Mouse (Mus musculus) intestine, embryonic 15.5 days (tissue): ENCODE measurements around the gene Ndufa3. TPM values are rescaled to one million over a fixed set of nuclear protein-coding genes. Genes with fewer than 3 reads are reported as not detected.

Source experiments
- ATAC-seq: fragments of 200-750 bp; cut with Nextera tagmentation; 2 replicates; pipeline ENCODE4 v1.8.0; 2017; ENCODE audit warnings: moderate TSS enrichment, moderate library complexity
- H3K27ac ChIP-seq: fragments of 300-500 bp; sonication (generic); 2 replicates; pipeline ENCODE4 v1.5.1; 2015; ENCODE audit warnings: mild to moderate bottlenecking, inconsistent platforms
- H3K27me3 ChIP-seq: fragments of 300-500 bp; sonication (generic); replicated peaks from 2 replicates; pipeline ENCODE4 v1.6.1; 2015; ENCODE audit warnings: inconsistent platforms
- H3K36me3 ChIP-seq: fragments of 300-500 bp; sonication (generic); 2 replicates; pipeline ENCODE4 v1.6.1; 2015; ENCODE audit warnings: inconsistent platforms
- H3K4me1 ChIP-seq: fragments of 300-500 bp; sonication (generic); replicated peaks from 2 replicates; pipeline ENCODE4 v1.6.1; 2015; ENCODE audit warnings: inconsistent platforms
- H3K4me2 ChIP-seq: fragments of 300-500 bp; sonication (generic); replicated peaks from 2 replicates; pipeline ENCODE4 v1.6.1; 2015; ENCODE audit warnings: mild to moderate bottlenecking, inconsistent platforms
- H3K4me3 ChIP-seq: fragments of 300-500 bp; sonication (generic); replicated peaks from 2 replicates; pipeline ENCODE4 v1.5.1; 2015; ENCODE audit warnings: inconsistent platforms
- H3K9ac ChIP-seq: fragments of 300-500 bp; sonication (generic); 2 replicates; pipeline ENCODE4 v1.6.1; 2015; ENCODE audit warnings: inconsistent platforms
- H3K9me3 ChIP-seq: fragments of 300-500 bp; sonication (generic); 2 replicates; pipeline ENCODE4 v1.6.1; 2016; ENCODE audit warnings: inconsistent platforms
- WGBS: fragments of 180-500 bp; shearing (Covaris S2); methylation state at CpG from one replicate; pipeline ENCODE4 v1.1.7; 2015; 5-methylcytosine and 5-hydroxymethylcytosine counted together
- polyA plus RNA-seq: library from polyadenylated mRNA; unstranded; fragments of >200 nt; fragmentation: Nextera tagmentation; extraction: Ambion mirVana; gene quantifications from 2 replicates; pipeline ENCODE4 v1.2.1, GENCODE M21; 2015

The Ndufa3 gene
- polyA plus RNA-seq, 1 experiment from 2014 or later: 486 TPM

- Histone ChIP-seq H3K36me3 (peaks cover 5% of the 10 kb centered on the region), H3K4me3 (peak within 1 kb of the TSS; percentile 80), H3K9ac (no peak within 1 kb of the TSS), H3K9me3 (no peaks in the 10 kb centered on the region), H3K27me3 (no peaks in the 10 kb centered on the region), H3K4me1 (0 out of 2 replicates have a peak, but pooled peaks cover 5% of the 10 kb centered on the region), H3K27ac (no peak within 1 kb of the TSS), H3K4me2 (peak within 1 kb of the TSS; percentile 68)
- 77% methylated on average over 4 of the region's 4 CpGs for WGBS
- ATAC-seq: no peak
These were observed 1.1 kb upstream of the Ndufa3 start, which contains the start of gene Oscar for GRCm38 (mm10) chr7:3616057-3616388. TSS of gene Oscar (minus strand) at chr7:3616157.

DNA sequence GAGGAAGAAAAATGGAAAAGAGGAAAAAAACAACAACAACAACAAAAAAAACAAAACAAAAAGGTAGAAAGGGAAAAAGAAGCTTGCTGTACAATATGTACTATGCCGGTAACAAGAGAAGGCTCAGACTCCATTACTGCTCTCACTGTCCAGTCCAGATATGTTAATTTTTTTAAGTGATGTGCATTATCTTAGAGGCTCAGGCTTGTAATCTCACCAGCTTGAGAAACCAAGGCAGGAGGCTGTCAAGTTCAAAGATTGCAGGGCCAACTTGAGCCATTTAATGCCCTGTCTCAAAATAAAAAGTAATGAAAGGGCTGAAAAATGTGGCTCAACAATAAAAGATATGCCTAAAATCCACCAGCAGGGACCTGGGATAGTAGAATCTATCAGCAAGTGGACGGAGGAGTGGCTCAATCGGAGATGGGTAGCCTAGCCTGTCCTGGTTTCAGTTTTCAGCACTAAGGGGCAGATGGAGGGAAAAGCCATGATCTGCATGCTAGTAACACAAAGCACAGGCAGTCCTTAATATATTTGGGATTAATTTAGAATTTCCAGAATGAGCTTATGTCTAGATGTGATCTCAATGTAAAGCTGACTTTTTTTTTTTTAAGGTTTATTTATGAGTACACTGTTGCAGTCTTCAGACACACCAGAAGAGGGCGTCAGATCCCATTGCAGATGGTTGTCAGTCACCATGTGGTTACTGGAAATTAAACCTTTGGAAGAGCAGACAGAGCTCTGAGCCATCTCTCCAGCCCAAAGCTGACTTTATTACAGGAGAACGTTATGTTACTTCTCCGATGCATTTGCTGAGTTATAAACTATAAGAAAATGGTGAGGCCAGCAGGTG lies 558 bp upstream of the Ndufa3 start:
- 43% methylated on average over 6 of the region's 6 CpGs for WGBS

GRCm38 (mm10) chr7:3629030-3629429 lies 11.9 kb downstream of the Ndufa3 start:
- Histone ChIP-seq H3K27me3 (no peaks in the 10 kb centered on the region), H3K4me3 (peak overlapping the region; percentile 58), H3K27ac (no peak overlapping the region), H3K9me3 (no peaks in the 10 kb centered on the region), H3K4me1 (peaks cover 14% of the 10 kb centered on the region), H3K4me2 (peak overlapping the region; percentile 94), H3K36me3 (0 out of 2 replicates have a peak, but pooled peaks cover 8% of the 10 kb centered on the region), H3K9ac (peak overlapping the region; percentile 64)
- WGBS: 30% methylated on average over 4 of the region's 4 CpGs
- ATAC-seq: peak; percentile 42

More for the DNA sequence above, 558 bp upstream of the Ndufa3 start:
- peak overlapping the region; percentile 68 for H3K4me2 ChIP-seq
- H3K4me1 ChIP-seq: 0 out of 2 replicates have a peak, but pooled peaks cover 5% of the 10 kb centered on the region
- H3K36me3 ChIP-seq: peaks cover 5% of the 10 kb centered on the region
- no peaks in the 10 kb centered on the region for H3K9me3 ChIP-seq
- H3K4me3 ChIP-seq: peak overlapping the region; percentile 80
- peak; percentile 51 for ATAC-seq
- no peak overlapping the region for H3K27ac ChIP-seq
- no peak overlapping the region for H3K9ac ChIP-seq
- no peaks in the 10 kb centered on the region for H3K27me3 ChIP-seq

DNA sequence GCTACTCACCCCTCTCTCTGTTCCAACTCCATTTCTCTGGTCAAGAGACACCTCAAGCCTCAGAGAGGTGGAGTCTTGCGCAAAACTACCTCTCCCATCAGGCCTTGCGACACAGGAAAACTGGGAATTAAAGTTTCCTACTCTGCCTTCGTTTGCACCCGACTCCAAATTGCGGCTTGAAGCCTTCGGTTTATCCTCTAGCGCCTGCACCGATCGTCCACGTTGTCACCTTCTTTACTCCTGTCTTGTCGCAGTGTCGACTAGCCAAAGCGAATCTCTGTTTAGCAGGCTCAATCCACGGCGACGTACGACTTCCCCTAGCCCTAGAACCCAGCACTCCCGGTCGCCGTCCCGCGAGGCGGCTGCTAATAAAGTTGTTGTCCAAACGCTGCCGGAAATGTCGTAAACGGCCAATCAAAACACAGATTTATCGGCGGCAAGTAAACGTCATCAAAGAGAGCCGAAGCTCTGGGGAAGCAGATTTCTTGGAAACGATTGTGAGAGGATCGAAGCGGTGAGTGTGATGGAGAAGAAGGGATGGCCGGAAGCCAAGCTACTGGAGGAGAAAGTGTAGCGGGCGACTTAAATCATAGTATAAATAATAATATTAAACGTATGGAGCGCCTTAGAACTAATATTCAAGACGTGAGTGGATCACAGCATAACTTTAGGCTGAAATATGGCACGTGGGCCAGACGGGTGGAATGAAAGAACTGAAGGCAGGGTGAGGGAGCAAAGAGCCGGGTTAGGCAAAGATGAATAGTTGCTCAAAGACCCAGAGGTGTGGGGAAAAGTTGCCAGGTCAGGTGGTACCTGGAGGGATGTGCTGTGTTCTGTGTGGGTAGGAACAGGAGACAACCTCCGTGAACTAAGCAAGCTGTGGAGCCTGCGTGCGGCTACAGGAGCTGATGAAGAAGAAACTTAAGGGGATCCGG lies 12.6 kb downstream of the Ndufa3 start, which contains the start of the genes Tfpt and Prpf31:
Gene Tfpt, minus strand, starts transcription at position 387 of the 935 bp plus-strand sequence.
Gene Prpf31, plus strand, starts transcription at position 443 of the 935 bp plus-strand sequence.
- under 1% methylated on average over 47 of the region's 47 CpGs for WGBS
- H3K4me2 ChIP-seq: peak within 1 kb of the TSS; percentile 94

DNA sequence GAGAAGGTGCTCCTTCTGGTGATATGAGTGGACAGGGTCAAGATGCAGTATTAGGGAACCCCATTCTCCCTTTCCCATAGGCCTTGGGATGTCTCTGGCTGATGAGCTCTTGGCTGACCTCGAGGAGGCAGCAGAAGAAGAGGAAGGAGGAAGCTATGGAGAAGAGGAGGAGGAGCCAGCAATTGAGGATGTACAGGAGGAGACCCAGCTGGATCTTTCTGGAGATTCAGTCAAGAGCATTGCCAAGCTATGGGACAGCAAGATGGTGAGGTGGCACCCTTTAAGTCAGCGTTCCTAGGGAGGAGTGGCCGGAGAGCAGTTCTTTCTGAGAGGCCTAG lies 13.3 kb downstream of the Ndufa3 start:
- 0 out of 2 replicates have a peak, but pooled peaks have one; percentile 9 for ATAC-seq
- Histone ChIP-seq H3K36me3 (peaks cover 5% of the 10 kb centered on the region; the same call in 1 of the 2 replicates), H3K4me3 (peak overlapping the region; percentile 58), H3K27me3 (no peaks in the 10 kb centered on the region), H3K9ac (peak overlapping the region; percentile 63), H3K4me2 (peak overlapping the region; percentile 82), H3K9me3 (no peaks in the 10 kb centered on the region), H3K4me1 (peaks cover 14% of the 10 kb centered on the region), H3K27ac (no peak overlapping the region)
- WGBS: 62% methylated on average over 3 of the region's 3 CpGs

More for the DNA sequence above, 12.6 kb downstream of the Ndufa3 start, which contains the start of the genes Tfpt and Prpf31:
- H3K27ac ChIP-seq: peak within 1 kb of the TSS; percentile 76
- H3K4me3 ChIP-seq: peak within 1 kb of the TSS; percentile 58
- peak within 1 kb of the TSS; percentile 64 for H3K9ac ChIP-seq
- no peaks in the 10 kb centered on the region for H3K27me3 ChIP-seq
- no peaks in the 10 kb centered on the region for H3K9me3 ChIP-seq
- peaks cover 14% of the 10 kb centered on the region for H3K4me1 ChIP-seq
- H3K36me3 ChIP-seq: peaks cover 5% of the 10 kb centered on the region; the same call in 1 of the 2 replicates
- peak; percentile 95 for ATAC-seq

GRCm38 (mm10) chr7:3643412-3643811 lies 26.2 kb downstream of the Ndufa3 start:
- H3K4me2 ChIP-seq: no peak overlapping the region
- H3K4me1 ChIP-seq: peaks cover 25% of the 10 kb centered on the region
- H3K4me3 ChIP-seq: no peak overlapping the region
- 68% methylated on average over 5 of the region's 5 CpGs for WGBS
- no peaks in the 10 kb centered on the region for H3K9me3 ChIP-seq
- H3K27ac ChIP-seq: no peak overlapping the region
- no peak overlapping the region for H3K9ac ChIP-seq
- no peaks in the 10 kb centered on the region for H3K27me3 ChIP-seq
- ATAC-seq: no peak
- H3K36me3 ChIP-seq: peaks cover 16% of the 10 kb centered on the region

- Histone ChIP-seq H3K4me3 (peak overlapping the region; percentile 97), H3K27me3 (no peaks in the 10 kb centered on the region), H3K27ac (peak overlapping the region; percentile 77), H3K4me2 (peak overlapping the region; percentile 70), H3K4me1 (peaks cover 27% of the 10 kb centered on the region), H3K9ac (no peak overlapping the region), H3K9me3 (no peaks in the 10 kb centered on the region), H3K36me3 (peaks cover 15% of the 10 kb centered on the region)
- no peak for ATAC-seq
- 19% methylated on average over 9 of the region's 9 CpGs for WGBS
These were observed 26.7 kb downstream of the Ndufa3 start for GRCm38 (mm10) chr7:3643843-3644242.

GRCm38 (mm10) chr7:3644348-3644671 lies 27.1 kb downstream of the Ndufa3 start:
- peak overlapping the region; percentile 77 for H3K27ac ChIP-seq
- H3K4me2 ChIP-seq: peak overlapping the region; percentile 70
- H3K9ac ChIP-seq: no peak overlapping the region
- H3K4me3 ChIP-seq: peak overlapping the region; percentile 97
- ATAC-seq: no peak
- no peaks in the 10 kb centered on the region for H3K27me3 ChIP-seq
- 0% methylated on average over 11 of the region's 11 CpGs for WGBS
- H3K9me3 ChIP-seq: no peaks in the 10 kb centered on the region
- peaks cover 27% of the 10 kb centered on the region for H3K4me1 ChIP-seq
- H3K36me3 ChIP-seq: peaks cover 12% of the 10 kb centered on the region

DNA sequence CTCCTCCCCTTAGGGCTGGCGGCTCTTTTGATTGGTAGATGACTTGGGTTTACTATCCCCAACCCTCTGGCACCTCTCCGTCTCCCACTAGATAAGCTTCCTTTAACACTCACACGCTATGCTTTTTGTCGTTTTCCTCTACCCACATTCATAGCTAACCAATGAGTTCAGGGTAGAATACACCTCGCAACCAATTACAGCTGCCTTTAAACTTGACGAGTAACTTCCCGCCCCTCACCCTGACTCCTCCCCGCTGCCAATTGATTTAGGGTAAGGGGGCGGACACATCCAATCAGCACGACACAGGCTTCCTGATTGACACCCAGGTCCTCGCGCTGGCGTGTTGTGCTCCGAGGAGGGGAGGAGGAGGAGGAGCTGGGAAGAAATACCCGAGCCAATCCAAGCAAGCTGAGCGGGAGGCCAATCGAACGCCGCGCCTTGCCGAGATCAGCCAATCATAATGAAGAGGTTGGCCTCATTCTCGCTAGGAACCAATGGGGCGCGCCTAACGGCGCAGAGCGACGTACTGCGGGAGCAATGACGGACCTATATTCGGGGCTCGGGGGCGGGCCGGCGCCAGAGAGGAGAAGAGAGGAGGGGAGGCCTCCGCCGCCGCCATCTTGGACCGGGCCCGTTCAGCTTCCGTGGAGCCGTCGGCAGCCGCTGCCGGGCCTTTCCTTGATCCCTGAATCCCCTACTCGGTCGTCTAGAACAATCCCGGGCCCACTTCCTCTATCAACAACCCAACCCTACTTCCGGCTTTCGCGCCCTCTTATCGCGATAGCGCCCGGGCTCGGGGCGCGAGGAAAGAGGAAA lies 27.7 kb downstream of the Ndufa3 start, which contains the start of gene Cnot3:
Gene Cnot3, plus strand, starts transcription at position 597 of the 816 bp plus-strand sequence.
- WGBS: under 1% methylated on average over 57 of the region's 58 CpGs
- Histone ChIP-seq H3K36me3 (peaks cover 6% of the 10 kb centered on the region), H3K9ac (peak within 1 kb of the TSS; percentile 99), H3K4me3 (peak within 1 kb of the TSS; percentile 97), H3K9me3 (no peaks in the 10 kb centered on the region), H3K4me1 (peaks cover 27% of the 10 kb centered on the region), H3K27ac (peak within 1 kb of the TSS; percentile 99), H3K27me3 (no peaks in the 10 kb centered on the region), H3K4me2 (peak within 1 kb of the TSS; percentile 81)
- peak; percentile 98 for ATAC-seq

DNA sequence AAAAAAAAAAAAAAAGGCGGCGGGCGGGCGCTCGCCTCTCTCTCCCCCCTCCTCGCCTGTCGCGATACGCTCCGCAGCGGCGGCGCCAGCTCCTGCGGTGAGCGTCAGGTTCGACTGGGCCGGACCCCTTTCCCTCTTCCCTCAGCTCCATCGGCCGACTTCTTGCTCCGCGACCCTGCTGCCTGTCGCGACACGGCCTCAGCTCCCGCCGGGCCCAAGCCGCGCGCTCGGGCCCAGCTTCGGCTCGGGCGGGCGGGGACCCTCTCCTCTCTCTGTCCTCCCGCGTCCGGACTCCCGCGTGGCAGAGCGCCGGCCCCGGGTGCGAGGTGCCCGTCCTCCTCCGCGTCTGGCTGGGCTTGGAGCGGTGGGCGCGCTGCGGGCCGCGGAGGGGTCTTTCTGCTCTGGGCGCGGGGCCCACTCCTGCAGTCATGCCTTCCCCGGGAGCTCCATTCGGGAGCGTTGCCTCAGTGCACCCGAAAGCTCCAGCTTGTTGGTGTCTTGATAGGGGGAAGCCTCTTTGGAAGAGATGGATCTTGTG lies 28.4 kb downstream of the Ndufa3 start:
- H3K9me3 ChIP-seq: no peaks in the 10 kb centered on the region
- peak overlapping the region; percentile 99 for H3K27ac ChIP-seq
- H3K27me3 ChIP-seq: no peaks in the 10 kb centered on the region
- peak overlapping the region; percentile 81 for H3K4me2 ChIP-seq
- peak overlapping the region; percentile 99 for H3K9ac ChIP-seq
- no peak for ATAC-seq
- H3K4me1 ChIP-seq: peaks cover 27% of the 10 kb centered on the region
- peaks cover 7% of the 10 kb centered on the region for H3K36me3 ChIP-seq
- under 1% methylated on average over 53 of the region's 58 CpGs for WGBS
- peak overlapping the region; percentile 97 for H3K4me3 ChIP-seq

GRCm38 (mm10) chr7:3646188-3646587 lies 29.0 kb downstream of the Ndufa3 start:
- Histone ChIP-seq H3K4me1 (peaks cover 27% of the 10 kb centered on the region), H3K36me3 (peaks cover 12% of the 10 kb centered on the region), H3K9ac (peak overlapping the region; percentile 99), H3K4me2 (peak overlapping the region; percentile 81), H3K27ac (peak overlapping the region; percentile 99; the same call in 1 of the 2 replicates), H3K4me3 (peak overlapping the region; percentile 97), H3K27me3 (no peaks in the 10 kb centered on the region), H3K9me3 (no peaks in the 10 kb centered on the region)
- 10% methylated on average over 9 of the region's 9 CpGs for WGBS
- ATAC-seq: no peak
